ENCODE assay signal across 12 mouse cellular contexts in the genomic region with DNA sequence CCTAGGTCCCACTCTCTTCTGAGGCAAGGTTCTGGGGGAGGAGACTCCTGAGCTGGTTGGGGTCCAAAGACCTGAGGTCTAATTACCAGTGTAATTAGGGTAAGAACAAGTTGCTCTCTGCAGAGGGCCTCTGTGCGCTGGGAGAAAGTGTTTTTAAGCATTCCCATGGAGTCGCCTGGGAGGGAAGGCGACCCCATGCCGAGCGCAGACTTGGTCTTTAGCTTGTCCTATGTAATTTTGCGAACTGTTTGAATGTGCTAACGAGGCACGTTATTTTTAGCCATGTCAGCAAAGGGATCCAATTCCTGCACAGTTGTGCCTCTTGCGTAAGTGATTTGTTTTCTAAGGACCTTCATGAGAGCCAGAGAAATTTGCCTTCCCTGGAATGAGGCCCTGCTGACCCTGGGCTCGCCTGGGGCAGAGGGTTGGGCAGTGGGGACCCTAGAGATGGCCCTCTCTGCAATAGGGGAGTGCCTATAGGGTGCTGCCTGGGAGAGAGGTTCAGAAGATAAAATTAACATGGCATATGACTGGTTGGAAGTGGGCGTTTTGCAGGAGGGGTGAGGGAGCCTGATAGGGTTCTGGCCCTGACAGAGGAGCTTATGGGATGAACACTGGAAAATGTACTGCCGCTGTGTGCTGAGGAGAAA. TPM values are rescaled to one million over a fixed set of nuclear protein-coding genes. Genes with fewer than 3 reads are reported as not detected.
A peak's percentile ranks its signal among the peaks of the same experiment; 100 is the strongest.
DNase-seq lines count a peak whose midpoint lies in the region; ATAC-seq lines count a peak whose summit lies in the region.
"Had no signal": no experiment of that assay in that cellular context is flagged by ENCODE, and none has a peak within 500 bp of the region (broad histone marks: within the 10 kb centered on the region; RNA-seq: fewer than 3 reads in every experiment).

A gene (plus strand): TSS at position 157 of the 650 bp plus-strand sequence.

- no peak for DNase-seq in heart, embryonic 10.5 days (ENCODE audit: low spot score)
- DNase-seq in heart, postnatal 10 days = no peak
- DNase-seq in left cerebral cortex, postnatal 36 days (ENCODE audit: low spot score in 2 of 2) = peak; percentile 10 to 15
- DNase-seq in left cerebral cortex, postnatal 4 days = no peak
- DNase-seq in mesoderm, embryonic 11.5 days (ENCODE audit: low read depth, low spot score) = peak; percentile 7
- DNase-seq in cerebellum, adult 18-20 months = no peak
- DNase-seq: spleen, adult 18-20 months had no signal

- no peaks in the 10 kb centered on the region for H3K9me3 ChIP-seq in heart, embryonic 10.5 days
- no peaks in the 10 kb centered on the region for H3K9me3 ChIP-seq in forebrain, embryonic 12.5 days
- no peaks in the 10 kb centered on the region for H3K9me3 ChIP-seq in midbrain, embryonic 13.5 days

- 32% methylated on average over 12 of the region's 12 CpGs for WGBS in heart, embryonic 10.5 days
- 17% methylated on average over 12 of the region's 12 CpGs for WGBS in forebrain, embryonic 12.5 days
- 42% methylated on average over 12 of the region's 12 CpGs for WGBS in midbrain, embryonic 13.5 days

- H3K4me1 ChIP-seq in heart, embryonic 10.5 days = peaks cover 16% of the 10 kb centered on the region
- H3K4me1 ChIP-seq in forebrain, embryonic 12.5 days = peaks cover 23% of the 10 kb centered on the region
- H3K4me1 ChIP-seq in midbrain, embryonic 13.5 days (replicated peaks) = peaks cover 14% of the 10 kb centered on the region; the same call in 1 of the 2 replicates

- H3K27me3 ChIP-seq in heart, embryonic 10.5 days (ENCODE audit: insufficient read depth, poor library complexity, severe bottlenecking) = peaks cover 17% of the 10 kb centered on the region
- peaks cover 25% of the 10 kb centered on the region; the same call in 1 of the 2 replicates for H3K27me3 ChIP-seq in forebrain, embryonic 12.5 days
- peaks cover 36% of the 10 kb centered on the region for H3K27me3 ChIP-seq in midbrain, embryonic 13.5 days

- H3K9ac ChIP-seq in forebrain, embryonic 12.5 days = no peak within 1 kb of the TSS; the same call in 1 of the 2 replicates
- H3K9ac ChIP-seq in midbrain, embryonic 13.5 days (replicated peaks) = no peak within 1 kb of the TSS

- peak; percentile 70; the same call in 1 of the 2 replicates for ATAC-seq in forebrain, embryonic 12.5 days (ENCODE audit: low FRiP score)
- no peak for ATAC-seq in midbrain, embryonic 13.5 days
- ATAC-seq: activated CD4-positive, CD25-positive, alpha-beta regulatory T cell, adult 4 months had no signal

- intact Hi-C loops in heart, postnatal 10 days (cut with DNase I) = no loop called here
- intact Hi-C loops in left cerebral cortex, postnatal 36 days (cut with DNase I) = no loop called here
- intact Hi-C loops in left cerebral cortex, postnatal 4 days (cut with DNase I) = no loop called here

- no peak within 1 kb of the TSS for H3K4me2 ChIP-seq in forebrain, embryonic 12.5 days
- H3K4me2 ChIP-seq in midbrain, embryonic 13.5 days (replicated peaks) = no peak within 1 kb of the TSS

- H3K36me3 ChIP-seq in heart, embryonic 10.5 days = no peaks in the 10 kb centered on the region
- no peaks in the 10 kb centered on the region for H3K36me3 ChIP-seq in forebrain, embryonic 12.5 days (replicated peaks)
- no peaks in the 10 kb centered on the region for H3K36me3 ChIP-seq in midbrain, embryonic 13.5 days

- no peak within 1 kb of the TSS for H3K4me3 ChIP-seq in heart, embryonic 10.5 days
- no peak within 1 kb of the TSS for H3K4me3 ChIP-seq in forebrain, embryonic 12.5 days (replicated peaks)
- no peak within 1 kb of the TSS for H3K4me3 ChIP-seq in midbrain, embryonic 13.5 days (replicated peaks)

- 0 out of 2 replicates have a peak within 1 kb of the TSS, but pooled peaks have one; percentile 47 for H3K27ac ChIP-seq in heart, embryonic 10.5 days
- peak within 1 kb of the TSS; percentile 66; the same call in 1 of the 2 replicates for H3K27ac ChIP-seq in forebrain, embryonic 12.5 days
- no peak within 1 kb of the TSS for H3K27ac ChIP-seq in midbrain, embryonic 13.5 days

RNA-seq across cellular contexts. Expression of the gene that starts here (rescaled TPM):
- not detected in 2 replicates for polyA plus RNA-seq in heart, embryonic 10.5 days (2016; fragmentation: Nextera tagmentation; extraction: Ambion mirVana)
- not detected for total RNA-seq in heart, postnatal 10 days (2021)
- not detected for total RNA-seq in left cerebral cortex, postnatal 36 days (2021)
- total RNA-seq in left cerebral cortex, postnatal 4 days (2021) = under 1 TPM in 1 of 2 experiments, not detected in 1; 0.44 TPM
- polyA plus RNA-seq in forebrain, embryonic 12.5 days (2016; fragmentation: Nextera tagmentation; extraction: Ambion mirVana) = 0.18 and 0.56 TPM in 2 replicates
- polyA plus RNA-seq in midbrain, embryonic 13.5 days (2015; fragmentation: Nextera tagmentation; extraction: Ambion mirVana) = 0.13 TPM in 1 of 2 replicates, not detected in the other
- total RNA-seq: common myeloid progenitor, adult 5-6 weeks; heart, adult 8-10 months had no signal
- polyA plus RNA-seq: activated CD4-positive, CD25-positive, alpha-beta regulatory T cell, adult 4 months had no signal

Comparison
In these comparisons a context has a peak if more than half of its experiments do, and no peak if none do; other contexts are left out.
1. Peak in DNase-seq in left cerebral cortex, postnatal 36 days; RNA of the gene not detected or under 1 TPM.
2. Peak in ATAC-seq and H3K27ac ChIP-seq in forebrain, embryonic 12.5 days; RNA of the gene not detected or under 1 TPM.